Mouse (Mus musculus) CH12.LX (cell line): ENCODE data around the gene Npas3. TPM values are rescaled to one million over a fixed set of nuclear protein-coding genes. Genes with fewer than 3 reads are reported as not detected.

ENCODE experiments used
- DNase-seq: peaks from one replicate; pipeline ENCODE4 v3.0.0-alpha.2; 2013; ENCODE audit errors: extremely low read depth
- H3K27ac ChIP-seq: 2 replicates; pipeline ENCODE4 v1.5.1; 2012; ENCODE audit warnings: low read depth, mild to moderate bottlenecking, control low read depth, moderate library complexity; ENCODE audit not compliant: insufficient read depth
- H3K27me3 ChIP-seq: replicated peaks from 2 replicates; pipeline ENCODE3; 2012; ENCODE audit warnings: inconsistent platforms
- H3K36me3 ChIP-seq, 2 experiments: replicated peaks in 1 of 2; 2 replicates each; pipeline versions ENCODE3 to v1.6.1; 2012; ENCODE audit warnings: inconsistent platforms in 1 of 2, low read length in 1 of 2, mild to moderate bottlenecking in 1 of 2, mixed read lengths in 1 of 2, moderate library complexity in 1 of 2; ENCODE audit not compliant: control insufficient read depth in 1 of 2, insufficient read depth in 1 of 2
- H3K4me1 ChIP-seq, 2 experiments: 2 replicates each; pipeline ENCODE4 v1.6.1; 2012; ENCODE audit warnings: inconsistent platforms in 1 of 2, moderate library complexity in 1 of 2; ENCODE audit not compliant: insufficient read depth in 2 of 2, control insufficient read depth in 1 of 2
- H3K4me2 ChIP-seq: 2 replicates; pipeline ENCODE4 v1.6.1; 2012; ENCODE audit warnings: low read depth, mild to moderate bottlenecking, control low read depth; ENCODE audit not compliant: poor library complexity, insufficient read depth, severe bottlenecking
- H3K4me3 ChIP-seq, 3 experiments: fragments of 150-350 bp in 1 of 3; sonication (generic) in 1 of 3; replicated peaks in 1 of 3; 2 replicates each; pipeline versions ENCODE3 to v1.5.1; 2011 to 2012; ENCODE audit warnings: low read depth in 2 of 3, low read length in 2 of 3, mild to moderate bottlenecking in 2 of 3, moderate library complexity in 2 of 3, control low read depth in 1 of 3, improper control_type of control experiment in 1 of 3, inconsistent platforms in 1 of 3, mixed read lengths in 1 of 3; ENCODE audit not compliant: poor library complexity in 1 of 3
- H3K79me2 ChIP-seq: replicated peaks from 2 replicates; pipeline ENCODE4 v1.6.1; 2012; ENCODE audit warnings: mild to moderate bottlenecking, moderate library complexity; ENCODE audit not compliant: control insufficient read depth, poor library complexity, insufficient read depth, severe bottlenecking; ENCODE audit errors: extremely low read depth
- H3K9ac ChIP-seq: 2 replicates; pipeline ENCODE4 v1.6.1; 2012; ENCODE audit warnings: low read depth, mild to moderate bottlenecking, control low read depth, moderate library complexity; ENCODE audit not compliant: insufficient read depth
- H3K9me3 ChIP-seq: replicated peaks from 2 replicates; pipeline ENCODE3; 2012; ENCODE audit warnings: low read length, inconsistent platforms, mixed read lengths
- CHD2 ChIP-seq: IDR thresholded peaks from 2 replicates; pipeline ENCODE4 v1.6.1; 2011; ENCODE audit warnings: low read length, improper control_type of control experiment
- CTCF ChIP-seq, 2 experiments: IDR thresholded peaks in 1 of 2; conservative IDR thresholded peaks in 1 of 2; 2 replicates each; pipeline ENCODE4 v1.5.1; 2011 to 2012; ENCODE audit warnings: low read depth in 2 of 2, low read length in 2 of 2, improper control_type of control experiment in 1 of 2, inconsistent platforms in 1 of 2, mild to moderate bottlenecking in 1 of 2, moderate library complexity in 1 of 2
- E2F4 ChIP-seq: IDR thresholded peaks from 2 replicates; pipeline ENCODE4 v1.6.1; 2011; ENCODE audit warnings: low read depth, low read length, improper control_type of control experiment; ENCODE audit not compliant: insufficient replicate concordance
- ETS1 ChIP-seq: conservative IDR thresholded peaks from 2 replicates; pipeline ENCODE4 v1.6.1; 2012; ENCODE audit warnings: low read depth, mild to moderate bottlenecking, inconsistent platforms, low read length, improper control_type of control experiment, moderate library complexity
- GABPA ChIP-seq: IDR thresholded peaks from 2 replicates; pipeline ENCODE4 v1.6.1; 2012; ENCODE audit warnings: low read depth, low read length, improper control_type of control experiment, inconsistent platforms; ENCODE audit not compliant: insufficient replicate concordance
- JUN ChIP-seq: IDR thresholded peaks from 2 replicates; pipeline ENCODE4 v1.6.1; 2011; ENCODE audit warnings: low read depth, mild to moderate bottlenecking, low read length, improper control_type of control experiment, moderate library complexity; ENCODE audit not compliant: insufficient read depth
- MAFK ChIP-seq: IDR thresholded peaks from 2 replicates; pipeline ENCODE4 v1.6.1; 2011; ENCODE audit warnings: low read length, improper control_type of control experiment; ENCODE audit not compliant: insufficient replicate concordance
- MAZ ChIP-seq: IDR thresholded peaks from 2 replicates; pipeline ENCODE4 v1.6.1; 2012; ENCODE audit warnings: low read depth, mild to moderate bottlenecking, inconsistent platforms, low read length, improper control_type of control experiment, moderate library complexity
- POLR2AphosphoS2 ChIP-seq: IDR thresholded peaks from 2 replicates; pipeline ENCODE4 v1.6.1; 2011; ENCODE audit warnings: low read depth, low read length, improper control_type of control experiment
- RAD21 ChIP-seq: IDR thresholded peaks from 2 replicates; pipeline ENCODE4 v1.6.1; 2011; ENCODE audit warnings: low read depth, mild to moderate bottlenecking, low read length, improper control_type of control experiment, moderate library complexity
- SMC3 ChIP-seq: IDR thresholded peaks from 2 replicates; pipeline ENCODE4 v1.6.1; 2011; ENCODE audit warnings: low read depth, low read length, improper control_type of control experiment
- USF2 ChIP-seq: conservative IDR thresholded peaks from 2 replicates; pipeline ENCODE4 v1.6.1; 2011; ENCODE audit warnings: low read depth, low read length, improper control_type of control experiment
- ZC3H11A ChIP-seq: IDR thresholded peaks from 2 replicates; pipeline ENCODE4 v1.6.1; 2012; ENCODE audit warnings: low read depth, mild to moderate bottlenecking, inconsistent platforms, low read length, improper control_type of control experiment
- ZMIZ1 ChIP-seq: IDR thresholded peaks from 2 replicates; pipeline ENCODE4 v1.6.1; 2012; ENCODE audit warnings: low read depth, mild to moderate bottlenecking, inconsistent platforms, low read length, improper control_type of control experiment
- dilution Hi-C: fragments of 300-500 bp; cut with MboI; formaldehyde crosslinking; loops from 2 replicates; pipeline ENCODE4 v1.14.3; 2020; ENCODE audit warnings: low sequenced_read_pairs; ENCODE audit not compliant: extremely low pct_unique_long_range_greater_than_20kb, extremely low pct_ligation_motif_present
- in situ Hi-C: fragments of 300-500 bp; cut with MboI; formaldehyde crosslinking; loops from 3 replicates; pipeline ENCODE4 v1.14.3; 2019; ENCODE audit warnings: low sequenced_read_pairs, low pct_ligation_motif_present, low pct_unique_long_range_greater_than_20kb, mixed read lengths
- polyA plus RNA-seq: library from polyadenylated mRNA; unstranded; fragments of >175 nt; gene quantifications from 2 replicates; pipeline ENCODE4 v1.2.1, GENCODE M21; 2012; ENCODE audit warnings: low read depth; ENCODE audit not compliant: insufficient read length
- total RNA-seq, 2 experiments: library from RNA; depleted of rRNA; stranded (reverse); fragments of 300-350 nt in 1 of 2; fragments of >200 nt in 1 of 2; gene quantifications; 2 replicates each; pipeline ENCODE4 v1.2.3; 2012 to 2014

Npas3 gene
- total and polyA plus RNA-seq, 3 experiments = 0.13 TPM; not detected in 1

DNA sequence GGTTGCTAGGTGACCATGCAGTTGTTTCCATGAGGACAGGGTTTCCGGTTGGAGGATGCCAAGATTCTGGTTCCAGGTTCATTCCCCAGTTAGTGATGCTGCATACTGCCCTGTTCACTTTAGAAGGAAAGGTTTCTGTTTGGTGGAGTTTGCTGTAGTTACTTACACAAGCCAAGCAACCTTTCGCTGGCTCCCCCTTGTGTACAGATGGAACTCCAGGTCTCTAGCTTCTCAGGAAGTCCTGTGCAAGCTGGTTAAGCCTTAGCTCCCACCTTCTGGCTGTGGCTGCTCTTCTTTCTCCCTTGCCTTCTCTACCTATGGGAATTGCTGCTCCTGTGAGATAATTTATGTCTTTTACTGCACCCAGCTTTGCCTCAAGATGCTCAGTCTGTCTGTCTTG, 52.5 kb downstream of the Npas3 start:
- Histone ChIP-seq H3K4me2 (no peak overlapping the region), H3K79me2 (no peaks in the 10 kb centered on the region), H3K4me3 (no peak overlapping the region), H3K27ac (no peak overlapping the region), H3K9ac (no peak overlapping the region), H3K36me3 (no peaks in the 10 kb centered on the region), H3K27me3 (no peaks in the 10 kb centered on the region), H3K4me1 (peaks cover 0 to 8% of the 10 kb centered on the region in 2 experiments; a peak in 2 of 4 replicates), H3K9me3 (no peaks in the 10 kb centered on the region)
- in situ Hi-C loops = no loop called here
- TF ChIP-seq RAD21 (peak; percentile 61), POLR2AphosphoS2 (no peak), SMC3 (peak; percentile 85), CTCF (conservative IDR thresholded peaks at IDR 0.05 in 1 of 2, IDR thresholded peaks at IDR 0.05 in 1 of 2; ENCODE audit: low read depth in 2 of 2, low read length in 2 of 2) (peak in 1 of 2 experiments; percentile 75; a peak in 2 of 4 replicates), ZC3H11A (peak; percentile 34; the same call in 1 of the 2 replicates), USF2 (no peak)
- dilution Hi-C loops = no loop called here
- peak; percentile 54 for DNase-seq

DNA sequence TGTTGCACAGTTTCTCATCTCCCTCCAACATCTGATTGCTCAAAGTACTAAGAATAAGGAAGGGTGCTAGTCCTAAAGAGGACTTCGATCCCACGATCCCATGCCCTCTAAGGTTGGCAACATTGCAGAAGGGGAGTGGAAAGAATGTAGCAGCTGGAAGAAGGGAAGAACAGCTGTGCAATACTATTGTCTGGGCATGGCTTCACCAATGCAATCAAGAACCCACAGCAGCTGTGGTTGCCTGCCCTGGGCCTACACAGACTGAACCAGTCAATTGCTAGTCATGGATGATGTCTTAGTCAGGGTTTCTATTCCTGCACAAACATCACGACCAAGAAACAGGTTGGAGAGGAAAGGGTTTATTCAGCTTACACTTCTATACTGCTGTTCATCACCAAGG, 53.7 kb downstream of the Npas3 start:
- in situ Hi-C loops (no loop called here), dilution Hi-C loops (no loop called here)
- H3K27ac ChIP-seq = no peak overlapping the region
- no peak overlapping the region for H3K4me3 ChIP-seq
- no peak for DNase-seq
- no peaks in the 10 kb centered on the region for H3K79me2 ChIP-seq
- no peak overlapping the region for H3K9ac ChIP-seq
- no peaks in the 10 kb centered on the region for H3K9me3 ChIP-seq
- TF ChIP-seq E2F4 = no peak
- TF ChIP-seq, all 38 proteins: peak for 0
- Histone ChIP-seq H3K4me1 (peaks cover 4 to 20% of the 10 kb centered on the region in 2 experiments; a peak in 3 of 4 replicates), H3K36me3 (no peaks in the 10 kb centered on the region), H3K27me3 (no peaks in the 10 kb centered on the region), H3K4me2 (no peak overlapping the region)

DNA sequence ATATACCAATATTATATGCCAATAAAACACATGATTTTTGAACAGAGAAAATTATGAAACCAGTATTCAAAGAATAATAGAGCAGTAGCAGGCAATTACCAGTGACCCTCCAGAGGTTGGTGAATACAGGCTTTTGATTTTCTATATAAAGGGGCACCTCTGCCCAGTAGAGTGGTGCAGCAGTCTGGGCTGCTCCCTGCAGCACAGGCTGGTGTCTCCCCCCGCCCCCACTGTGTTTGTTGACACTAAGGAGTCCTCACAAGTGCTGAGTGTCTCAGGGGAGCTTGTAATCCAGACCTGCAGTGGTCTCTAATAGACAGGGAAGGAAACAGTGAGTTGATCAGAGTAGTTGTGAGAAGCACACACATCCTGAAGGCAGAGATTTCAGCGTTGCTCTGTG, 68.2 kb downstream of the Npas3 start:
- no peaks in the 10 kb centered on the region for H3K27me3 ChIP-seq
- no peak for DNase-seq
- dilution Hi-C loops = no loop called here
- no peak overlapping the region for H3K4me3 ChIP-seq
- no peaks in the 10 kb centered on the region for H3K4me1 ChIP-seq
- TF ChIP-seq CHD2 = no peak
- no peak for TF ChIP-seq ZMIZ1
- TF ChIP-seq MAZ = no peak
- TF ChIP-seq ETS1 = no peak
- no peak for TF ChIP-seq GABPA
- no peak for TF ChIP-seq MAFK
- TF ChIP-seq JUN = no peak
- no peak for TF ChIP-seq USF2
- TF ChIP-seq, all 38 proteins: peak for 0
- Histone ChIP-seq H3K9me3 (no peaks in the 10 kb centered on the region), H3K36me3 (no peaks in the 10 kb centered on the region), H3K9ac (no peak overlapping the region), H3K79me2 (no peaks in the 10 kb centered on the region), H3K27ac (no peak overlapping the region), H3K4me2 (no peak overlapping the region)
- in situ Hi-C loops = no loop called here
